Mouse (Mus musculus): ENCODE results near the gene Pax3. TPM values are rescaled to one million over a fixed set of nuclear protein-coding genes. Genes with fewer than 3 reads are reported as not detected.

Gene Pax3
- polyA plus RNA-seq, 1 experiment: not detected

DNA sequence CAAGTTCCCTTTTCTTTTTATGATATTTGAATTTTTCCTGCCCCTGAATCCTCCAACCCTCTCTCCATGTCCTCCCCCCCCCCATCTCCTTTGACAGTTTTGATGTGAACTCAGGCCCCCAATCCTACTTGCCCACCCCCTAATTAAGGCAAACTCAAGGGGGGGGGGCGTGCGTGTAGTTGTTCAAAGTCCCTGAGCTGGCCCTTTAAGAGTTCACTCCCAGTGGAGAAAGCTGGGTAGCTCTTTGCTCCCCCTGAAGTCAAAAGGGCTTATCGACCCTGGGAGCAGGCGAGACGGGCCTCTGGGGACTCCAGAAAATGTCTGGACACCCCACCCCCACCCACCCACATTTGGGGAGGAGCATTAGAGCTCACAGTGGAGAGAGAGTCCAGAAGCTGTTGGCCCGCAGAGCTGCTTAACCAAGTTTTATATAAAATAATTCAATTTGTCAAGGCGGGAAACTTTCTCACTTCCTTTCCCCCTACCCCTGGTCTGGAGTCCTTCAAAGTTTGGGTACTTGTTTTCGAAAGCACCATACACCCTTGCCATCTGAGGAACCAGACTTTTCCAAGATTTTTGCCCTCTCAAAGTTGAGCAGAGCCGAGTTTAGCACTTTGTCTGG is 1.5 kb upstream of the Pax3 start:
- no peak for TF ChIP-seq CTCF (IDR thresholded peaks at IDR 0.05; ENCODE audit: extremely low read depth, insufficient read length, insufficient replicate concordance, low read depth, low read length)
- no peak for TF ChIP-seq POLR2A (IDR thresholded peaks at IDR 0.05; ENCODE audit: low read depth, low read length)
- H3K36me3 ChIP-seq (ENCODE audit: control insufficient read depth, insufficient read depth, low read length): no peaks in the 10 kb centered on the region
- H3K27ac ChIP-seq (ENCODE audit: insufficient read depth, low read depth, low read length): no peak overlapping the region
- peaks cover 91% of the 10 kb centered on the region for H3K27me3 ChIP-seq (ENCODE audit: control insufficient read depth, insufficient read depth, low read length)
- WGBS: 3% methylated on average over 9 of the region's 9 CpGs
- H3K4me1 ChIP-seq (ENCODE audit: control insufficient read depth, insufficient read depth, insufficient read length, low read length): peaks cover 12% of the 10 kb centered on the region
- H3K4me3 ChIP-seq (ENCODE audit: low read depth, low read length): no peak overlapping the region

DNA sequence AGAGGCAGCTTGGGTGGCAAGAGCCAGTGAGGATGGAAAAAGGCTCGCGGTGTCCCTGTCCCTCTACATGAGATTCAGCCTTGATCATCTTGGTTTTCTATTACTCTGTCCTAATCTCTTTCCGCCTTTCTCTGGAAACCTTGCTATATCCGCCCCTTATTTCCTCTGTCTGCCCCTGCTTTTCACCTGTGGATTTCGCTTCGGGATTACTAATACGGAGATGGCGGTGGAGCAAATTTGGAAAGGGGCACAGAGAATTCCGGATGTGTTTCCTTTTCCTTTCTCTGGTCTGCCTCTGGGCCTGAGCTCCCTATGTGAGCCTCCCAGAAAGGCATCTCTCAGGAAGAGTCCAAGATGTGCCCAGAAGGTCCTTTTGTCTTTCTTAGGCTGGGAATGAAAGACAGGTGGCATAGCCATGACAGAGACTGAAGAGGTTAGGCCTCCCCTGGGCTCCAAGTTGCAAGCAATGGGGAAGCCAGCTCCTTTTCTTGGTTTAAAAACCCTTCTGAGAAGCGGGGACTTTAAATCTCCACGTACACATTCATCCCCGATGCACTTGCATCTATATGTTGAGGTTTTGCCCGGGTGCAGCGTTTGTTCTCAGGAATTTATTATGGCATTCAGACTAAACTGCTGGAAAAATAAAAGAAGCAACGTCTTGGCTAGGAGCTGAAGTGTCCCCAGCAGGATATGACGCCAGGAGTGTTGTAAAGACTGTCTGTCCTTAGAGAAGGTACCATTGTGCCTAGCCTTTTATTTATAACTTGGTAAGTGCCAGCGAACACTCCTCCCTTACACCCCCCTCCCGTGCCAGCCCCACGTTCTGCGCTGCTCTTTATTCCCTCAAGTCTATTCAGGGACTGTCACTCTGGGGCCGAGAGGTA is 659 bp upstream of the Pax3 start:
- Histone ChIP-seq H3K27ac (ENCODE audit: insufficient read depth, low read depth, low read length) (no peak overlapping the region), H3K4me1 (ENCODE audit: control insufficient read depth, insufficient read depth, insufficient read length, low read length) (peaks cover 9% of the 10 kb centered on the region), H3K4me3 (ENCODE audit: low read depth, low read length) (peak overlapping the region; percentile 34), H3K27me3 (ENCODE audit: control insufficient read depth, insufficient read depth, low read length) (peaks cover 87% of the 10 kb centered on the region), H3K36me3 (ENCODE audit: control insufficient read depth, insufficient read depth, low read length) (no peaks in the 10 kb centered on the region)
- TF ChIP-seq CTCF (IDR thresholded peaks at IDR 0.05; ENCODE audit: extremely low read depth, insufficient read length, insufficient replicate concordance, low read depth, low read length) (no peak), POLR2A (IDR thresholded peaks at IDR 0.05; ENCODE audit: low read depth, low read length) (no peak)
- 6% methylated on average over 21 of the region's 21 CpGs for WGBS

DNA sequence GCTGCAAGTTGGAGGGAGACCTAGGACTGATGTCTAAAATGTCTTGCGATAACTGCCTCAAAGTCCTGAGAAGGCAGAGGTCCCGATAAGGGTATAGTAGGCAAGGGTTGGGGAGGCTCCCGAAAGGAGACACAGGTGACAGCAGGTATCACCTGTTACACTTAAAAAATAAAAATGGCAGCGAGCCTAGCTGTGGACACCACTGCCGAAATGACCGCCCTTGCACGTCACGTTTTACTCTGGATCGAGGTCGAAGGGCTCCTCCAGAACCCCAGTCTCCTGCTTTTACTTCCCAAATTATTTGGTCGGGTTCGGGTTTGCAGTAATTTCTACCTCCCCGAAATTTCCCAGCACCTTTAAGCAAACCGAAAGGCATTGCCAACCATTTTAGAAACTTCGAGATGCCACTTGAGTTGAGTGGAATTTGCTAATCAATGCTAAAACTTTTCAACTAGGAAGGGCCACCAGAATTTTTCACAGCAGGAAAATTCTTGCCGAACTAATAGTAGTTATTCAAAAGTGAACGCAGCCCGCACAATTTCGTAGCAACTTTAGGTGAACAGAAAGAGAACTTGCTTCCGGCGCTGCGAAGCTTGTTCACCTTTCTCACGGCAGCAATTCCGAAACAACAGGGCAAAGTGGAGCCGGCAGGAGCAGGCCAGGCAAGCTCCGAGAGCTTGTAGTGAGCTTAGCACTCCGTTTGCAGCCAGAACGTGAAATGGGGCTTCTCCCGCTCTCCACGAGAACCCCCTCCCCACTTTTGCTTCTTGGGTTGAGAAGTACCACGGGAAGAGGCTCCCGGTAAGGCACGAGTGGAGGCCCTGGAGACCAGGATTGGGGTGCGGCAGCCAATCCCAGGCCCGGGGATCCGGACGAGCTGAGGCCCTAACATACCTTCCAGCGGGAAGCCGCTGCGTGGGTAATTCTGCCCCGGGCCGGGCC is 892 bp downstream of the Pax3 start:
- Histone ChIP-seq H3K4me1 (ENCODE audit: control insufficient read depth, insufficient read depth, insufficient read length, low read length) (peaks cover 9% of the 10 kb centered on the region), H3K27me3 (ENCODE audit: control insufficient read depth, insufficient read depth, low read length) (peaks cover 82% of the 10 kb centered on the region), H3K27ac (ENCODE audit: insufficient read depth, low read depth, low read length) (no peak overlapping the region), H3K4me3 (ENCODE audit: low read depth, low read length) (peak overlapping the region; percentile 34), H3K36me3 (ENCODE audit: control insufficient read depth, insufficient read depth, low read length) (no peaks in the 10 kb centered on the region)
- TF ChIP-seq POLR2A (IDR thresholded peaks at IDR 0.05; ENCODE audit: low read depth, low read length): no peak
- no peak for TF ChIP-seq CTCF (IDR thresholded peaks at IDR 0.05; ENCODE audit: extremely low read depth, insufficient read length, insufficient replicate concordance, low read depth, low read length)
- WGBS: 3% methylated on average over 42 of the region's 42 CpGs

DNA sequence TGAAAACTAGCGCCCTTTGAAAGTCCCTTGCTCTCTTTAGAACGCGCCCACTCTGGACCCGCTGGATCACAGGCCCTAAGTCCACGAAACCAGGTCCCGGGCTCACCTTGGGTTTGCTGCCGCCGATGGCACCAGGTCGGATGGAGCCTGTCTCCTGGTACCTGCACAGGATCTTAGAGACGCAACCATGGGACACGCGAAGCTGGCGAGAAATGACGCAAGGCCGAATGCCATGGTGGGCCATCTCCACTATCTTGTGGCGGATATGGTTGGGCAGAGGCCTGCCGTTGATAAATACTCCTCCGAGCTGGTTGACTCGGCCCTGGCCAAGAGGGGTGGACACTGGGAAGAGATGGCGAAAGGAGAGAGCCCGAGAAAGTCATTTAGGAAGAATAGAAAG is 1.8 kb downstream of the Pax3 start:
- H3K27ac ChIP-seq (ENCODE audit: insufficient read depth, low read depth, low read length): no peak overlapping the region
- WGBS: 6% methylated on average over 21 of the region's 21 CpGs
- H3K4me1 ChIP-seq (ENCODE audit: control insufficient read depth, insufficient read depth, insufficient read length, low read length): peaks cover 9% of the 10 kb centered on the region
- no peak overlapping the region for H3K4me3 ChIP-seq (ENCODE audit: low read depth, low read length)
- peaks cover 82% of the 10 kb centered on the region for H3K27me3 ChIP-seq (ENCODE audit: control insufficient read depth, insufficient read depth, low read length)
- TF ChIP-seq CTCF (IDR thresholded peaks at IDR 0.05; ENCODE audit: extremely low read depth, insufficient read length, insufficient replicate concordance, low read depth, low read length) (no peak), POLR2A (IDR thresholded peaks at IDR 0.05; ENCODE audit: low read depth, low read length) (no peak)
- H3K36me3 ChIP-seq (ENCODE audit: control insufficient read depth, insufficient read depth, low read length): no peaks in the 10 kb centered on the region

DNA sequence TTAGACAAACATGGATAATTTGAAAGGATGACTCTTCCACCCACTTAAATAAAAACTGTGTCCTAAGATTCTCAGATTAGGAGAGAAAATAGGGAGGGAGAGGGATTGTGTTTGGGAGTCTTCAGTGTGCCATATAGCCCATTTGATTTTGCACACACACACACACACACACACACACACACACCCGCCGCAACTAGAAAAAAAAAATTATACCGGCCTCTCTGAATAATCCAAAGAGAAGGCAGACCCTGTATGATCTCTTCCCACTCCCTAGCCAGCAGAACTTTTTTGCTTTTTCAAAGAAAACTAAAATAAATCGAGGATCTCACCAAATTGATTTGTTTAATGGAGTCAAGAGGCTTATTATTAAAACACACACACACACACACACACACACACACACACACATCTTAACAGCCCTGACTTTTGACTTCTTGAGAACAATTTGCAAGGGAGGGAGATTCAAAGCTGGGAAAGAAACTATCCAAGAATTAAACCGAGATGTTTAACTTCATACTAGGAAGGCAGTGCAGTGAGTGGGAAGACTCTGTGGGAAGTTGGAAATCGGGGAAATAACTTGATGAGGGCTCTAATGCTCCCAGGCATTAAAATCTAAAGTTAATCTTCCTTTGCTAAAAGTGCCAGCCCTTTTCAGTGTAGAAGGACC is 2.4 kb downstream of the Pax3 start:
- Histone ChIP-seq H3K4me1 (ENCODE audit: control insufficient read depth, insufficient read depth, insufficient read length, low read length) (peaks cover 9% of the 10 kb centered on the region), H3K27me3 (ENCODE audit: control insufficient read depth, insufficient read depth, low read length) (peaks cover 82% of the 10 kb centered on the region), H3K36me3 (ENCODE audit: control insufficient read depth, insufficient read depth, low read length) (no peaks in the 10 kb centered on the region), H3K27ac (ENCODE audit: insufficient read depth, low read depth, low read length) (no peak overlapping the region), H3K4me3 (ENCODE audit: low read depth, low read length) (no peak overlapping the region)
- 12% methylated on average over 6 of the region's 6 CpGs for WGBS
- TF ChIP-seq CTCF (IDR thresholded peaks at IDR 0.05; ENCODE audit: extremely low read depth, insufficient read length, insufficient replicate concordance, low read depth, low read length): no peak
- TF ChIP-seq POLR2A (IDR thresholded peaks at IDR 0.05; ENCODE audit: low read depth, low read length): no peak

DNA sequence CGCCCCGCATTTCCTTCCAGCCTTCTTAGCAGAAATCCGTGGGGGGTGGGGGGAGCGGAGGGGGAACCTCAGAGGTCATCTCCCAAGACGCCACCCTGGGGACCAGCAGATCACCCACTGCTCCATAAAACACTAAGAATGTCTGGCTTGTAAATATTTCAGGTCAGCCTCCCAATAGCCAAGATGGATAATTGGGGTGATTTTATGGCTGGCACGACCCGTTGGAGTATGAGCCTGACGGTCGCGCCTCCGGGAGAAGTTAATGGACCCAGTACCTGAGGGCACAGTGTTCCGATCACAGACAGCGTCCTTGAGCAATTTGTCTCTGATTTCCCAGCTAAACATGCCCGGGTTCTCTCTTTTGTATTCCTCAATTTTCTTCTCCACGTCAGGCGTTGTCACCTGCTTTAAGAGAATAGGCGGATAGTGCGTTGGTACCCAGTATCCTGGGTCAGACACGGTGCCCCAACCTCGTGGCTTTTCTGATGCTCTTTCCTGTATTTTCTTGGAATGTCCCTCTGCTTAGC is 3.4 kb downstream of the Pax3 start:
- H3K4me3 ChIP-seq (ENCODE audit: low read depth, low read length): no peak overlapping the region
- 7% methylated on average over 20 of the region's 20 CpGs for WGBS
- H3K27me3 ChIP-seq (ENCODE audit: control insufficient read depth, insufficient read depth, low read length): peaks cover 81% of the 10 kb centered on the region

More for the DNA sequence above, 3.4 kb downstream of the Pax3 start:
- TF ChIP-seq CTCF (IDR thresholded peaks at IDR 0.05; ENCODE audit: extremely low read depth, insufficient read length, insufficient replicate concordance, low read depth, low read length) (no peak), POLR2A (IDR thresholded peaks at IDR 0.05; ENCODE audit: low read depth, low read length) (no peak)
- peaks cover 9% of the 10 kb centered on the region for H3K4me1 ChIP-seq (ENCODE audit: control insufficient read depth, insufficient read depth, insufficient read length, low read length)
- H3K36me3 ChIP-seq (ENCODE audit: control insufficient read depth, insufficient read depth, low read length): no peaks in the 10 kb centered on the region
- H3K27ac ChIP-seq (ENCODE audit: insufficient read depth, low read depth, low read length): no peak overlapping the region
